Mouse (Mus musculus) yolk sac, embryonic 10.5 days (tissue): ENCODE data around the gene Clec16a.

Experiments
- DNase-seq: peaks from one replicate; pipeline ENCODE4 v3.0.0-alpha.2; 2017; ENCODE audit warnings: low spot score

Clec16a gene

GRCm38 (mm10) chr16:10675612-10676011, 130.5 kb downstream of the Clec16a start:
- DNase-seq, result peak; percentile 78

- DNase-seq, result peak; percentile 75
Measured at GRCm38 (mm10) chr16:10676461-10677066, 131.4 kb downstream of the Clec16a start.

- DNase-seq, result no peak
Measured at GRCm38 (mm10) chr16:10682521-10682920, 137.4 kb downstream of the Clec16a start.

- DNase-seq, result no peak
Measured at GRCm38 (mm10) chr16:10683193-10684000, 138.3 kb downstream of the Clec16a start.

- no peak for DNase-seq
Measured at GRCm38 (mm10) chr16:10689748-10690318, 144.7 kb downstream of the Clec16a start.

- DNase-seq, result no peak
Measured at GRCm38 (mm10) chr16:10690442-10690841, 145.3 kb downstream of the Clec16a start.

GRCm38 (mm10) chr16:10691705-10692104, 146.6 kb downstream of the Clec16a start:
- no peak for DNase-seq

GRCm38 (mm10) chr16:10692848-10693247, 147.7 kb downstream of the Clec16a start:
- DNase-seq, result no peak

- DNase-seq, result no peak
Measured at GRCm38 (mm10) chr16:10693424-10693823, 148.3 kb downstream of the Clec16a start.

GRCm38 (mm10) chr16:10694414-10694851, 149.3 kb downstream of the Clec16a start:
- DNase-seq, result peak; percentile 59

- DNase-seq, result no peak
Measured at GRCm38 (mm10) chr16:10697861-10698659, 152.9 kb downstream of the Clec16a start.

GRCm38 (mm10) chr16:10699316-10699715, 154.2 kb downstream of the Clec16a start:
- DNase-seq, result no peak

- DNase-seq, result no peak
Measured at GRCm38 (mm10) chr16:10700160-10700559, 155.0 kb downstream of the Clec16a start.

- DNase-seq, result peak; percentile 85
Measured at GRCm38 (mm10) chr16:10702399-10702798, 157.3 kb downstream of the Clec16a start.

- peak; percentile 26 for DNase-seq
Measured at GRCm38 (mm10) chr16:10703932-10704331, 158.8 kb downstream of the Clec16a start.

- DNase-seq, result no peak
Measured at GRCm38 (mm10) chr16:10705396-10705795, 160.3 kb downstream of the Clec16a start.

- DNase-seq, result no peak
Measured at GRCm38 (mm10) chr16:10711524-10711923, 166.4 kb downstream of the Clec16a start.

- no peak for DNase-seq
Measured at GRCm38 (mm10) chr16:10713041-10713440, 167.9 kb downstream of the Clec16a start.

- no peak for DNase-seq
Measured at GRCm38 (mm10) chr16:10713441-10714239, 168.5 kb downstream of the Clec16a start.

- no peak for DNase-seq
Measured at GRCm38 (mm10) chr16:10715211-10715610, 170.1 kb downstream of the Clec16a start.

- DNase-seq, result no peak
Measured at GRCm38 (mm10) chr16:10715632-10716031, 170.5 kb downstream of the Clec16a start.
